Mouse (Mus musculus): ENCODE results near the gene Trim46. TPM values are rescaled to one million over a fixed set of nuclear protein-coding genes. Genes with fewer than 3 reads are reported as not detected.

The Trim46 gene
- total RNA-seq (2021) = under 1 TPM; 0.14 to 0.31 TPM
- long read RNA-seq, experiment 1 = 0 reads
- long read RNA-seq, experiment 2, partial matches to known transcripts = 1 of 1 reads
- long read RNA-seq, experiment 2, other reads (novel, unspliced or antisense) = 0 of 1 reads

GRCm38 (mm10) chr3:89246261-89247100, at the start of gene Trim46:
TSS of gene Trim46 (minus strand) at chr3:89246309.
- DNase-seq (ENCODE audit: low spot score) = peak; percentile 91

- no peak for DNase-seq (ENCODE audit: low spot score)
These were observed 49.6 kb upstream of the Trim46 start for GRCm38 (mm10) chr3:89295685-89296230.

- DNase-seq (ENCODE audit: low spot score) = no peak
These were observed 48.1 kb upstream of the Trim46 start for GRCm38 (mm10) chr3:89294195-89294594.

GRCm38 (mm10) chr3:89293247-89293918, 47.3 kb upstream of the Trim46 start:
- no peak for DNase-seq (ENCODE audit: low spot score)

- DNase-seq (ENCODE audit: low spot score) = no peak
These were observed 46.2 kb upstream of the Trim46 start for GRCm38 (mm10) chr3:89292303-89292702.

- DNase-seq (ENCODE audit: low spot score) = no peak
These were observed 45.8 kb upstream of the Trim46 start for GRCm38 (mm10) chr3:89291874-89292273.

- peak; percentile 68 for DNase-seq (ENCODE audit: low spot score)
These were observed 42.4 kb upstream of the Trim46 start for GRCm38 (mm10) chr3:89288503-89288928.

- no peak for DNase-seq (ENCODE audit: low spot score)
These were observed 41.2 kb upstream of the Trim46 start for GRCm38 (mm10) chr3:89287286-89287685.

- DNase-seq (ENCODE audit: low spot score) = no peak
These were observed 39.4 kb upstream of the Trim46 start for GRCm38 (mm10) chr3:89285526-89285925.

GRCm38 (mm10) chr3:89284261-89284660, 38.2 kb upstream of the Trim46 start:
- DNase-seq (ENCODE audit: low spot score) = no peak

GRCm38 (mm10) chr3:89282291-89282643, 36.2 kb upstream of the Trim46 start:
- DNase-seq (ENCODE audit: low spot score) = no peak

GRCm38 (mm10) chr3:89281579-89282290, 35.6 kb upstream of the Trim46 start:
- DNase-seq (ENCODE audit: low spot score) = peak; percentile 85

- DNase-seq (ENCODE audit: low spot score) = no peak
These were observed 34.8 kb upstream of the Trim46 start, which contains the start of gene Efna1 for GRCm38 (mm10) chr3:89280606-89281511. TSS of gene Efna1 (minus strand) at chr3:89281142.

GRCm38 (mm10) chr3:89280050-89280605, 34.0 kb upstream of the Trim46 start:
- DNase-seq (ENCODE audit: low spot score) = no peak

GRCm38 (mm10) chr3:89279153-89279890, 33.2 kb upstream of the Trim46 start:
- DNase-seq (ENCODE audit: low spot score) = peak; percentile 86

- no peak for DNase-seq (ENCODE audit: low spot score)
These were observed 32.5 kb upstream of the Trim46 start for GRCm38 (mm10) chr3:89278643-89279042.

GRCm38 (mm10) chr3:89278107-89278506, 32.0 kb upstream of the Trim46 start:
- no peak for DNase-seq (ENCODE audit: low spot score)

- peak; percentile 70 for DNase-seq (ENCODE audit: low spot score)
These were observed 31.3 kb upstream of the Trim46 start for GRCm38 (mm10) chr3:89277281-89278021.

GRCm38 (mm10) chr3:89276061-89276460, 30.0 kb upstream of the Trim46 start:
- no peak for DNase-seq (ENCODE audit: low spot score)

Measured in gastrocnemius, adult 18-20 months (tissue).